Mouse (Mus musculus) C3H10T1/2 (cell line): ENCODE results near the gene H2-Eb2. TPM values are rescaled to one million over a fixed set of nuclear protein-coding genes. Genes with fewer than 3 reads are reported as not detected.

ENCODE experiments used
- polyA plus RNA-seq, 2 experiments: library from polyadenylated mRNA; unstranded; fragments of >200 nt; fragmentation: generic; extraction: Trizol; gene quantifications; one replicate each; pipeline ENCODE4 v1.2.1; 2012; ENCODE audit warnings: missing spikeins in 2 of 2

H2-Eb2 gene
- not detected for polyA plus RNA-seq

GRCm38 (mm10) chr17:34325436-34325835 is at the start of gene H2-Eb2:
Gene H2-Eb2, plus strand, starts transcription at chr17:34325665.

GRCm38 (mm10) chr17:34287648-34288047 is 37.8 kb upstream of the H2-Eb2 start, which contains the start of gene H2-Aa:
Gene H2-Aa, minus strand, starts transcription at chr17:34287823.

GRCm38 (mm10) chr17:34305380-34306030 is 20.0 kb upstream of the H2-Eb2 start, which contains the start of gene H2-Eb1:
Gene H2-Eb1, plus strand, starts transcription at chr17:34305867.

GRCm38 (mm10) chr17:34354539-34354938 is 29.1 kb downstream of the H2-Eb2 start, which contains the start of gene Btnl2:
Gene Btnl2, plus strand, starts transcription at chr17:34354822.

GRCm38 (mm10) chr17:34376847-34377246 is 51.4 kb downstream of the H2-Eb2 start, which contains the start of gene Btnl1:
Gene Btnl1, plus strand, starts transcription at chr17:34377132.

Other genes starting within 250 kb of the H2-Eb2 start
- not detected for gene H2-Oa, start 233.3 kb upstream of the H2-Eb2 start, polyA plus RNA-seq
- gene H2-DMa, start 206.1 kb upstream of the H2-Eb2 start, polyA plus RNA-seq, result 10 to 100 TPM in 1 of 2 experiments, 1 to 10 TPM in 1; 5.1 to 26.0 TPM
- gene Brd2, start 203.0 kb upstream of the H2-Eb2 start, polyA plus RNA-seq, result 100 to 1,000 TPM in 1 of 2 experiments, 10 to 100 TPM in 1; 56.1 to 145 TPM
- gene H2-DMb2, start 182.4 kb upstream of the H2-Eb2 start, polyA plus RNA-seq, result under 1 TPM; 0.04 to 0.47 TPM
- under 1 TPM; 0.12 to 0.91 TPM for gene H2-DMb1, start 172.6 kb upstream of the H2-Eb2 start, polyA plus RNA-seq
- gene Tap1, start 138.1 kb upstream of the H2-Eb2 start, polyA plus RNA-seq, result 1 to 10 TPM in 1 of 2 experiments, under 1 TPM in 1; 0.30 to 5.7 TPM
- gene Psmb9, start 137.9 kb upstream of the H2-Eb2 start, polyA plus RNA-seq, result 1 to 10 TPM in 1 of 2 experiments, under 1 TPM in 1; 0.21 to 2.7 TPM
- gene Psmb8, start 127.9 kb upstream of the H2-Eb2 start, polyA plus RNA-seq, result 1 to 10 TPM in 1 of 2 experiments, under 1 TPM in 1; 0.05 to 1.6 TPM
- gene Tap2, start 122.1 kb upstream of the H2-Eb2 start, polyA plus RNA-seq, result 10 to 100 TPM in 1 of 2 experiments, under 1 TPM in 1; 0.12 to 13.2 TPM
- not detected for gene H2-Ob, start 86.8 kb upstream of the H2-Eb2 start, polyA plus RNA-seq
- not detected for gene H2-Ab1, start 68.0 kb upstream of the H2-Eb2 start, polyA plus RNA-seq
- gene H2-Aa, start 37.8 kb upstream of the H2-Eb2 start, polyA plus RNA-seq, result not detected
- gene H2-Eb1, start 19.8 kb upstream of the H2-Eb2 start, polyA plus RNA-seq, result under 1 TPM in 1 of 2 experiments, not detected in 1; 0.04 TPM
- not detected for gene Btnl2, start 29.2 kb downstream of the H2-Eb2 start, polyA plus RNA-seq
- gene Btnl1, start 51.5 kb downstream of the H2-Eb2 start, polyA plus RNA-seq, result not detected
- gene BC051142, start 73.2 kb downstream of the H2-Eb2 start, polyA plus RNA-seq, result not detected
- not detected for gene Btnl4, start 151.7 kb downstream of the H2-Eb2 start, polyA plus RNA-seq
- not detected for gene Btnl6, start 191.7 kb downstream of the H2-Eb2 start, polyA plus RNA-seq
- 1 to 10 TPM in 1 of 2 experiments, under 1 TPM in 1; 0.15 to 2.8 TPM for gene Notch4, start 238.6 kb downstream of the H2-Eb2 start, polyA plus RNA-seq